Mouse (Mus musculus): ENCODE results near the gene BC049352.

The BC049352 gene

GRCm38 (mm10) chr9:45189661-45190174 is 7.9 kb downstream of the BC049352 start:
- DNase-seq, result no peak

- no peak for DNase-seq
These were observed 13.7 kb downstream of the BC049352 start for GRCm38 (mm10) chr9:45195468-45195867.

- DNase-seq, result no peak
These were observed 14.5 kb downstream of the BC049352 start for GRCm38 (mm10) chr9:45196125-45196830.

- DNase-seq, result no peak
These were observed 15.7 kb downstream of the BC049352 start for GRCm38 (mm10) chr9:45197549-45197948.

- DNase-seq, result peak; percentile 35 to 62
These were observed 19.6 kb downstream of the BC049352 start for GRCm38 (mm10) chr9:45201319-45201947.

- DNase-seq, result peak; percentile 76 to 80
These were observed 20.4 kb downstream of the BC049352 start for GRCm38 (mm10) chr9:45202021-45202798.

- peak in 1 of 2 experiments; percentile 19 for DNase-seq
These were observed 22.1 kb downstream of the BC049352 start, which contains the start of gene Tmprss4 for GRCm38 (mm10) chr9:45203797-45204410. Gene Tmprss4 (minus strand): TSS chr9:45204092.

- peak; percentile 74 to 79 for DNase-seq
These were observed 23.3 kb downstream of the BC049352 start for GRCm38 (mm10) chr9:45205143-45205542.

- DNase-seq, result peak in 1 of 2 experiments; percentile 38
These were observed 24.3 kb downstream of the BC049352 start for GRCm38 (mm10) chr9:45206121-45206520.

- DNase-seq, result no peak
These were observed 25.4 kb downstream of the BC049352 start for GRCm38 (mm10) chr9:45207015-45207743.

GRCm38 (mm10) chr9:45212001-45212400 is 30.2 kb downstream of the BC049352 start:
- peak; percentile 17 to 33 for DNase-seq

- DNase-seq, result peak; percentile 17 to 49
These were observed 33.8 kb downstream of the BC049352 start for GRCm38 (mm10) chr9:45215526-45216179.

- no peak for DNase-seq
These were observed 37.8 kb downstream of the BC049352 start for GRCm38 (mm10) chr9:45219644-45220043.

- peak; percentile 89 to 97 for DNase-seq
These were observed 39.8 kb downstream of the BC049352 start for GRCm38 (mm10) chr9:45221567-45221966.

GRCm38 (mm10) chr9:45229359-45229758 is 47.6 kb downstream of the BC049352 start:
- no peak for DNase-seq

GRCm38 (mm10) chr9:45235668-45236227 is 53.9 kb downstream of the BC049352 start:
- DNase-seq, result no peak

GRCm38 (mm10) chr9:45236744-45237143 is 54.9 kb downstream of the BC049352 start:
- DNase-seq, result no peak

- DNase-seq, result no peak
These were observed 59.6 kb downstream of the BC049352 start for GRCm38 (mm10) chr9:45241397-45241796.

GRCm38 (mm10) chr9:45245432-45245831 is 63.6 kb downstream of the BC049352 start:
- no peak for DNase-seq

GRCm38 (mm10) chr9:45246060-45246459 is 64.3 kb downstream of the BC049352 start:
- DNase-seq, result no peak

- DNase-seq, result no peak
These were observed 65.7 kb downstream of the BC049352 start for GRCm38 (mm10) chr9:45247536-45247935.
